Mouse (Mus musculus) CH12.LX (cell line): ENCODE results near the gene Glra1.

Experiments used
- CHD2 ChIP-seq: IDR thresholded peaks from 2 replicates; pipeline ENCODE4 v1.6.1; 2011; ENCODE audit warnings: low read length, improper control_type of control experiment
- POLR2A ChIP-seq: IDR thresholded peaks from 2 replicates; pipeline ENCODE4 v1.6.1; 2011; ENCODE audit warnings: low read depth, mild to moderate bottlenecking, improper control_type of control experiment, low read length

DNA sequence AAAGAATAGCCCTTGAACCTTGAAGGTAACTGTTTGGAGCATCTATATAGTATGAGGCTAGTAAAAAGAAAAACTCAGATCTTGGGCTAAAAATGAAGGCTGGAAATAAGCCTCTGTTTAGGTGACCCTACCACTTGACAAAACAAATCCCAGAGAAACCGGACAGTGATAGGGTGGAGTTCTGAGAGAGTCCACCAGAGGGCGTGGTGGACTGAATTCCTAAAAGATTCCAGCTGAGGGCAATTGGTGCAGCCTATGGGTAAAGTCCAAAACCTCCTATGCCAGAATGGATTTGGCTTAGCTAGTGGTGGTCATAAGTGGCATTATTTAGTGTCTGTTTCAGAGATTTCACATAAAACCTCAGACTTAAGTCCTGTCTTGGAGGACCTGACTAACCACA is 36.9 kb downstream of the Glra1 start:
- no peak for TF ChIP-seq CHD2
- no peak for TF ChIP-seq POLR2A
